Mouse (Mus musculus): ENCODE data around the gene Bid.
"Not testable (repeated sequence)": the region's sequence is repeated elsewhere in the genome, so short reads cannot be mapped to it uniquely, and the experiment has no call there.

Gene Bid

GRCm38 (mm10) chr6:120933670-120934069 lies 17.0 kb upstream of the Bid start:
- no peak for DNase-seq

- DNase-seq: no peak
Measured at GRCm38 (mm10) chr6:120932597-120932996, 15.9 kb upstream of the Bid start.

GRCm38 (mm10) chr6:120930450-120931306 lies 14.0 kb upstream of the Bid start:
- no peak for DNase-seq

- DNase-seq: no peak
Measured at GRCm38 (mm10) chr6:120929421-120929820, 12.8 kb upstream of the Bid start.

GRCm38 (mm10) chr6:120927765-120928164 lies 11.1 kb upstream of the Bid start:
- peak; percentile 46 to 57 for DNase-seq

GRCm38 (mm10) chr6:120926880-120927279 lies 10.2 kb upstream of the Bid start:
- DNase-seq: no peak

GRCm38 (mm10) chr6:120924791-120925321 lies 8.2 kb upstream of the Bid start:
- not testable (repeated sequence) for DNase-seq

- no peak for DNase-seq
Measured at GRCm38 (mm10) chr6:120917975-120918374, 1.3 kb upstream of the Bid start.

GRCm38 (mm10) chr6:120916972-120917881 lies 574 bp upstream of the Bid start:
- DNase-seq: not testable (repeated sequence)

- DNase-seq: no peak
Measured at GRCm38 (mm10) chr6:120915649-120915975, 1.0 kb downstream of the Bid start.

GRCm38 (mm10) chr6:120914911-120915648 lies 1.6 kb downstream of the Bid start:
- DNase-seq: peak; percentile 57 to 70

- DNase-seq: no peak
Measured at GRCm38 (mm10) chr6:120914533-120914910, 2.1 kb downstream of the Bid start.

- no peak for DNase-seq
Measured at GRCm38 (mm10) chr6:120913783-120914182, 2.9 kb downstream of the Bid start.

GRCm38 (mm10) chr6:120912931-120913330 lies 3.7 kb downstream of the Bid start:
- peak; percentile 22 to 58 for DNase-seq

- peak in 1 of 2 experiments; percentile 31 for DNase-seq
Measured at GRCm38 (mm10) chr6:120911213-120912007, 5.2 kb downstream of the Bid start.

GRCm38 (mm10) chr6:120909501-120909900 lies 7.2 kb downstream of the Bid start:
- DNase-seq: no peak

GRCm38 (mm10) chr6:120907876-120908597 lies 8.6 kb downstream of the Bid start:
- DNase-seq: not testable (repeated sequence)

- peak; percentile 51 to 65 for DNase-seq
Measured at GRCm38 (mm10) chr6:120906521-120906920, 10.1 kb downstream of the Bid start.

- peak in 1 of 2 experiments; percentile 23 for DNase-seq
Measured at GRCm38 (mm10) chr6:120905111-120905510, 11.5 kb downstream of the Bid start.

GRCm38 (mm10) chr6:120903961-120904360 lies 12.7 kb downstream of the Bid start:
- DNase-seq: peak; percentile 28 to 53

GRCm38 (mm10) chr6:120903450-120903912 lies 13.2 kb downstream of the Bid start:
- peak; percentile 56 to 75 for DNase-seq

Measured in kidney, postnatal 4 days (tissue).